8 mouse cellular contexts compared by ENCODE assay signal in the genomic region with DNA sequence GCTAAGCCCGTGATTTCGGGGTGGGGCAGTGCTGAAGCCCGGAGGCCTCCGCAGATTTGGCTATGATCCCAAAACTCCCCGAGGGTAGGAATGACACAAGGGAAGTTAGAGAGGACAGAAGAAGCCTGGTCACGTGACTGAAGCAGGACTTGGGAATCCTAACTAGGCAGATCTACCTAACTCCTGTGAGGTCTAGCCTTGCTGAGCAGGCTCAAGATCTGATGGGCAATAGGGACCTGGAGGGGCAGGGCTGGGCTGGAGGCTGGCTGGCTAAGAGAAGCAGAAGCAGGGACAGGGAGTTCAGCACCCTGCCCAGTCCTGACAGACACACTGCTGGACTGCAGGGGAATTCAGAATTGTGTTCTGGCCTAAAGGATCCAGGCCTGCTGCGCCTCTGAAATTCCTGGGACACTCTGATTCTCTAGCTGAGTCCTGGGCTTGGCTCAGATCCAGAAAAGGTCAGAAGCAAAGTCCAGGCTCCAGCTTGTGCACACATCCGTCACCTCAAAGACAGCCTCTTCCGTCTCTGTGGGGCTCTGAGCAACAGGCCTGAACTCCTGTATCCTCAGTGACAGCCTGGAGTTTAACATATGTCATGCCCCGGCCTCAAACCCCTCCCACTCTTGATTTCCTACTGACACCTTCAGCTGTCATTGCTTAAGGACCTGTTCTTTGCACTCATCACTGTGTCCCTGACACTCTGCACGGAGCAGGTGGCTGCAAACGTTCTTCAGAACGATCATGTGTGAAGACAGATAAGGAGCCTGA. TPM values are rescaled to one million over a fixed set of nuclear protein-coding genes. Genes with fewer than 3 reads are reported as not detected.
A peak's percentile ranks its signal among the peaks of the same experiment; 100 is the strongest.
DNase-seq lines count a peak whose midpoint lies in the region; ATAC-seq lines count a peak whose summit lies in the region.

No protein-coding gene starts in this region.

- H3K36me3 ChIP-seq in heart, embryonic 12.5 days = peaks cover 68% of the 10 kb centered on the region
- peaks cover 78% of the 10 kb centered on the region for H3K36me3 ChIP-seq in kidney, embryonic 15.5 days
- peaks cover 71% of the 10 kb centered on the region for H3K36me3 ChIP-seq in midbrain, embryonic 14.5 days (ENCODE audit: control insufficient read depth, insufficient read depth, low read length)

- peaks cover 63% of the 10 kb centered on the region for H3K4me1 ChIP-seq in heart, embryonic 12.5 days (replicated peaks)
- peaks cover 42% of the 10 kb centered on the region for H3K4me1 ChIP-seq in kidney, embryonic 15.5 days
- no peaks in the 10 kb centered on the region for H3K4me1 ChIP-seq in midbrain, embryonic 14.5 days (ENCODE audit: control insufficient read depth, insufficient read depth, low read length)

- H3K27ac ChIP-seq in heart, embryonic 12.5 days (ENCODE audit: poor library complexity, severe bottlenecking) = peak overlapping the region; percentile 94
- H3K27ac ChIP-seq in kidney, embryonic 15.5 days = peak overlapping the region; percentile 89
- peak overlapping the region; percentile 42 for H3K27ac ChIP-seq in midbrain, embryonic 14.5 days (replicated peaks; ENCODE audit: low read depth, low read length)

- peak overlapping the region; percentile 8; the same call in 1 of the 2 replicates for H3K4me2 ChIP-seq in heart, embryonic 12.5 days
- no peak overlapping the region for H3K4me2 ChIP-seq in kidney, embryonic 15.5 days
- H3K4me2 ChIP-seq in midbrain, embryonic 14.5 days (ENCODE audit: low read length) = no peak overlapping the region

- H3K4me3 ChIP-seq in heart, embryonic 12.5 days = no peak overlapping the region
- H3K4me3 ChIP-seq in kidney, embryonic 15.5 days (replicated peaks) = no peak overlapping the region
- no peak overlapping the region for H3K4me3 ChIP-seq in midbrain, embryonic 14.5 days (replicated peaks; ENCODE audit: low read depth, low read length)

- ATAC-seq in heart, embryonic 12.5 days (ENCODE audit: insufficient number of reproducible peaks, low FRiP score) = peak; percentile 85
- peak; percentile 71 for ATAC-seq in kidney, embryonic 15.5 days (replicated peaks; ENCODE audit: low FRiP score)
- ATAC-seq in midbrain, embryonic 14.5 days (ENCODE audit: low FRiP score, low TSS enrichment) = peak; percentile 21; the same call in 1 of the 2 replicates
- ATAC-seq in activated CD4-positive, CD25-positive, alpha-beta regulatory T cell, adult 4 months = no peak

- H3K27me3 ChIP-seq in heart, embryonic 12.5 days (replicated peaks) = no peaks in the 10 kb centered on the region
- H3K27me3 ChIP-seq in kidney, embryonic 15.5 days = no peaks in the 10 kb centered on the region
- H3K27me3 ChIP-seq in midbrain, embryonic 14.5 days (ENCODE audit: control insufficient read depth, insufficient read depth, low read length) = no peaks in the 10 kb centered on the region

- no peaks in the 10 kb centered on the region for H3K9me3 ChIP-seq in heart, embryonic 12.5 days (replicated peaks)
- no peaks in the 10 kb centered on the region for H3K9me3 ChIP-seq in kidney, embryonic 15.5 days (replicated peaks)
- H3K9me3 ChIP-seq in midbrain, embryonic 14.5 days (ENCODE audit: control insufficient read depth, low read length) = no peaks in the 10 kb centered on the region

- H3K9ac ChIP-seq in heart, embryonic 12.5 days = peak overlapping the region; percentile 32
- no peak overlapping the region for H3K9ac ChIP-seq in kidney, embryonic 15.5 days
- H3K9ac ChIP-seq in midbrain, embryonic 14.5 days (replicated peaks; ENCODE audit: low read length) = no peak overlapping the region; the same call in 1 of the 2 replicates

- intact Hi-C loops in left cerebral cortex, postnatal 36 days (cut with DNase I) = no loop called here

- DNase-seq in 3T3-L1 (ENCODE audit: low read depth, low spot score) (peak; percentile 76), MN1 (ENCODE audit: low spot score) (peak; percentile 76)
- peak; percentile 73 for DNase-seq in midbrain, embryonic 14.5 days
- no peak for DNase-seq in left cerebral cortex, postnatal 36 days (ENCODE audit: low spot score in 2 of 2)
- DNase-seq in thymus, postnatal 36 days = no peak

- WGBS in heart, embryonic 12.5 days = 19% methylated on average over 13 of the region's 13 CpGs
- 41% methylated on average over 13 of the region's 13 CpGs for WGBS in kidney, embryonic 15.5 days
- 57% methylated on average over 13 of the region's 13 CpGs for WGBS in midbrain, embryonic 14.5 days

RNA-seq across cellular contexts. Expression of a gene that starts 9.9 kb away (rescaled TPM):
- polyA plus RNA-seq in heart, embryonic 12.5 days (2016; fragmentation: Nextera tagmentation; extraction: Ambion mirVana) = 10.7 and 11.2 TPM in 2 replicates
- 21.1 and 22.5 TPM in 2 replicates for polyA plus RNA-seq in kidney, embryonic 15.5 days (2015; fragmentation: Nextera tagmentation; extraction: Ambion mirVana)
- 1.5 and 3.2 TPM in 2 replicates for polyA plus RNA-seq in midbrain, embryonic 14.5 days (2014; fragmentation: Nextera tagmentation; extraction: Ambion mirVana)
- not detected for polyA plus RNA-seq in activated CD4-positive, CD25-positive, alpha-beta regulatory T cell, adult 4 months (2017; shearing (Covaris generic))
- total RNA-seq in left cerebral cortex, postnatal 36 days (2021) = 1 to 10 TPM; 2.6 to 3.1 TPM

RNA-seq across cellular contexts. Expression of a gene that starts 16.2 kb away (rescaled TPM):
- 404 and 442 TPM in 2 replicates for polyA plus RNA-seq in heart, embryonic 12.5 days (2016; fragmentation: Nextera tagmentation; extraction: Ambion mirVana)
- 403 and 424 TPM in 2 replicates for polyA plus RNA-seq in kidney, embryonic 15.5 days (2015; fragmentation: Nextera tagmentation; extraction: Ambion mirVana)
- polyA plus RNA-seq in midbrain, embryonic 14.5 days (2014; fragmentation: Nextera tagmentation; extraction: Ambion mirVana) = 284 and 326 TPM in 2 replicates
- polyA plus RNA-seq in activated CD4-positive, CD25-positive, alpha-beta regulatory T cell, adult 4 months (2017; shearing (Covaris generic)) = 100 to 1,000 TPM; 176 to 181 TPM
- total RNA-seq in left cerebral cortex, postnatal 36 days (2021) = 100 to 1,000 TPM; 215 to 221 TPM

RNA-seq across cellular contexts. Expression of a gene that starts 31.5 kb away (rescaled TPM):
- polyA plus RNA-seq in heart, embryonic 12.5 days (2016; fragmentation: Nextera tagmentation; extraction: Ambion mirVana) = 34.0 and 35.5 TPM in 2 replicates
- 47.8 and 55.8 TPM in 2 replicates for polyA plus RNA-seq in kidney, embryonic 15.5 days (2015; fragmentation: Nextera tagmentation; extraction: Ambion mirVana)
- 14.5 and 15.7 TPM in 2 replicates for polyA plus RNA-seq in midbrain, embryonic 14.5 days (2014; fragmentation: Nextera tagmentation; extraction: Ambion mirVana)
- polyA plus RNA-seq in activated CD4-positive, CD25-positive, alpha-beta regulatory T cell, adult 4 months (2017; shearing (Covaris generic)) = 10 to 100 TPM; 28.7 to 33.8 TPM
- 10 to 100 TPM; 11.1 to 13.8 TPM for total RNA-seq in left cerebral cortex, postnatal 36 days (2021)

RNA-seq across cellular contexts. Expression of a gene that starts 38.3 kb away (rescaled TPM):
- 0.49 and 0.64 TPM in 2 replicates for polyA plus RNA-seq in heart, embryonic 12.5 days (2016; fragmentation: Nextera tagmentation; extraction: Ambion mirVana)
- 1.3 TPM in 2 replicates for polyA plus RNA-seq in kidney, embryonic 15.5 days (2015; fragmentation: Nextera tagmentation; extraction: Ambion mirVana)
- polyA plus RNA-seq in midbrain, embryonic 14.5 days (2014; fragmentation: Nextera tagmentation; extraction: Ambion mirVana) = 0.89 and 1.4 TPM in 2 replicates
- under 1 TPM; 0.25 to 0.90 TPM for polyA plus RNA-seq in activated CD4-positive, CD25-positive, alpha-beta regulatory T cell, adult 4 months (2017; shearing (Covaris generic))
- total RNA-seq in left cerebral cortex, postnatal 36 days (2021) = 1 to 10 TPM in 1 of 2 experiments, under 1 TPM in 1; 0.79 to 1.9 TPM

RNA-seq across cellular contexts. Expression of a gene that starts 40.3 kb away (rescaled TPM):
- polyA plus RNA-seq in heart, embryonic 12.5 days (2016; fragmentation: Nextera tagmentation; extraction: Ambion mirVana) = 10.2 and 12.6 TPM in 2 replicates
- 16.0 and 19.3 TPM in 2 replicates for polyA plus RNA-seq in kidney, embryonic 15.5 days (2015; fragmentation: Nextera tagmentation; extraction: Ambion mirVana)
- 14.1 and 18.2 TPM in 2 replicates for polyA plus RNA-seq in midbrain, embryonic 14.5 days (2014; fragmentation: Nextera tagmentation; extraction: Ambion mirVana)
- 10 to 100 TPM; 16.6 to 21.7 TPM for polyA plus RNA-seq in activated CD4-positive, CD25-positive, alpha-beta regulatory T cell, adult 4 months (2017; shearing (Covaris generic))
- 10 to 100 TPM; 10.3 to 11.5 TPM for total RNA-seq in left cerebral cortex, postnatal 36 days (2021)

Comparison
In these comparisons a context has a peak if more than half of its experiments do, and no peak if none do; other contexts are left out.
1. DNase-seq: peak in 3T3-L1 (single experiment), MN1 (single experiment) and midbrain, embryonic 14.5 days (single experiment); none in left cerebral cortex, postnatal 36 days (0 of 2) and thymus, postnatal 36 days (0 of 2).
2. H3K27ac ChIP-seq: peak in every context shown above with its lines; median percentile 94 in heart, embryonic 12.5 days; 89 in kidney, embryonic 15.5 days; 42 in midbrain, embryonic 14.5 days.